Mouse (Mus musculus): ENCODE measurements around the gene Vmn2r51. TPM values are rescaled to one million over a fixed set of nuclear protein-coding genes. Genes with fewer than 3 reads are reported as not detected.
"Not testable (repeated sequence)": the region's sequence is repeated elsewhere in the genome, so short reads cannot be mapped to it uniquely, and the experiment has no call there.

The Vmn2r51 gene
- not detected for total RNA-seq (2021)
- not detected in 2 replicates for polyA plus RNA-seq (2012; rRNA removed)
- long read RNA-seq, result 0 reads

- H3K27ac ChIP-seq; DNase-seq; H3K36me3 ChIP-seq (ENCODE audit: control insufficient read depth, insufficient read depth, low read length); H3K27me3 ChIP-seq (ENCODE audit: control insufficient read depth, insufficient read depth, low read length); H3K79me2 ChIP-seq (replicated peaks; ENCODE audit: control insufficient read depth, insufficient read depth, low read length); H3K9ac ChIP-seq (ENCODE audit: low read depth, low read length); H3K4me1 ChIP-seq (ENCODE audit: control insufficient read depth, insufficient read depth, low read length); H3K4me3 ChIP-seq; intact Hi-C loops (cut with DNase I): not testable (repeated sequence)
- WGBS, result 30% methylated on average over 1 of the region's 1 CpGs
Measured at GRCm38 (mm10) chr7:10105641-10106040, at the start of gene Vmn2r51. TSS of gene Vmn2r51 (minus strand) at chr7:10105741.

- DNase-seq; H3K27ac ChIP-seq; H3K27me3 ChIP-seq (ENCODE audit: control insufficient read depth, insufficient read depth, low read length); H3K4me1 ChIP-seq (ENCODE audit: control insufficient read depth, insufficient read depth, low read length); H3K9ac ChIP-seq (ENCODE audit: low read depth, low read length); H3K79me2 ChIP-seq (replicated peaks; ENCODE audit: control insufficient read depth, insufficient read depth, low read length); H3K4me3 ChIP-seq; H3K36me3 ChIP-seq (ENCODE audit: control insufficient read depth, insufficient read depth, low read length); intact Hi-C loops (cut with DNase I): not testable (repeated sequence)
Measured at GRCm38 (mm10) chr7:10053196-10053595, 52.3 kb downstream of the Vmn2r51 start, which contains the start of gene Vmn2r50. TSS of gene Vmn2r50 (minus strand) at chr7:10053296.

Other genes with a start within 250 kb of the Vmn2r51 start
- gene Vmn2r48, start 152.2 kb downstream of the Vmn2r51 start, total RNA-seq (2021), result not detected
- gene Vmn2r48, start 152.2 kb downstream of the Vmn2r51 start, polyA plus RNA-seq (2012; rRNA removed), result not detected in 2 replicates
- gene Vmn2r49, start 113.5 kb downstream of the Vmn2r51 start, total RNA-seq (2021), result not detected
- not detected in 2 replicates for gene Vmn2r49, start 113.5 kb downstream of the Vmn2r51 start, polyA plus RNA-seq (2012; rRNA removed)
- gene Vmn2r50, start 52.4 kb downstream of the Vmn2r51 start, total RNA-seq (2021), result not detected
- gene Vmn2r50, start 52.4 kb downstream of the Vmn2r51 start, polyA plus RNA-seq (2012; rRNA removed), result not detected in 2 replicates
- not detected for gene Vmn2r52, start 70.8 kb upstream of the Vmn2r51 start, total RNA-seq (2021)
- gene Vmn2r52, start 70.8 kb upstream of the Vmn2r51 start, polyA plus RNA-seq (2012; rRNA removed), result not detected in 2 replicates
- gene Vmn1r66, start 172.3 kb upstream of the Vmn2r51 start, total RNA-seq (2021), result not detected
- gene Vmn1r66, start 172.3 kb upstream of the Vmn2r51 start, polyA plus RNA-seq (2012; rRNA removed), result not detected in 2 replicates

Data from heart, adult 2 months (tissue).